Mouse (Mus musculus) embryo, embryonic 10 days (tissue): ENCODE data around the gene Isg20.

Experiments used
- DNase-seq: peaks from one replicate; pipeline ENCODE4 v3.0.0-alpha.2; 2015; ENCODE audit warnings: low spot score

Gene Isg20

DNA sequence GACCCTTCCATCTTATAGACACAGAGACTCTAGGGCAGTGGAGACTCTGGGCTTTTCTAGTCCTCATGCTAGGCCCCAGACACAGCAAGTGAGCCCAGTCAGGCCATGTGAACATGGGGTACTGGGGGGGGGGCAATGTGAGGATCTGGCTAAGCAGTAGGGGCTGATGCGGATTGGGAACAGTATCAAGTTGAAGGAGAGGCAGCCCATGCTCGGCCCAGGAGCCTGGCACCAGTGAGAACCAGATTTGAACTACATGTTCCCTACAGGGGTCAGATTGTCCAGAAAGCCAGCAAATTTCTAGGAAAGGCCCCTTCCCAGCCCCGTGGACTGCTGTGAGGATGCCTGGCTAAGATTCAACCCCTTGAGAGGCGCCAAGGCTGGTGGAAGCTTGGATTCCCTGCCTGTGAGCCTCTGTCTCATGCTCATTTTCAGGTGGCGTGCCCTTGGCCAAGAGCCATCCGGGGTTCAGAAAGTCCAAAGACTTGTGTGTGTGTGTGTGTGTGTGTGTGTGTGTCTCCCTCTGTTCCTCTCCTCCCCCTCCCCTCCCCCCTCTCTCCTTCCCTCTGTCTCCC, 45.4 kb downstream of the Isg20 start:
- DNase-seq = no peak

DNA sequence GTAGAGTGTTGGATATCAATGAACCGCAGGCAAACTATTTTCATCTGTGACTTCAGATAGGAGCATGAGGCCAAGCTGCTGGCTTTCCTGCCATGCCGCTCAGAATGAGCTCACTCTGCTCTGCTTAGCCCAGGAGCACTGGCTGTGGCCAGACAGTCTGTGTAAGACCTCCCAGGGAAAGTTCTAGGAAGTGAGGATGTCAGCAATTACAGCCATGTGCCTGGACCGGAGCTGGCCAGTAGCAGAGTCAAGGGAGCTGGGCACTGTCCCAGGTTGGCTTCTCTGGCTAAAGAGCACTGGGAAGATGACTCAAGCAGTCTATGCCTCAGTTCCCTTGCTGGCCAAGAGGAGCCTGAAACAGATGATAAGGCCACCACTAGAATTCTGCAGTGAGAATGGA, 50.7 kb downstream of the Isg20 start:
- no peak for DNase-seq
